Mouse (Mus musculus) large intestine, adult 2 months (tissue): Measurements from ENCODE around the gene Stra8. TPM values are rescaled to one million over a fixed set of nuclear protein-coding genes. Genes with fewer than 3 reads are reported as not detected.

Experiments
- DNase-seq: peaks from one replicate; pipeline ENCODE4 v3.0.0-alpha.2; 2012; ENCODE audit warnings: low read depth, low spot score
- WGBS: fragments of 180-500 bp; shearing (Covaris S2); methylation state at CpG from one replicate; pipeline ENCODE4 v1.1.7; 2018; 5-methylcytosine and 5-hydroxymethylcytosine counted together
- polyA plus RNA-seq: library from polyadenylated mRNA; depleted of rRNA; stranded (reverse); fragments of >200 nt; gene quantifications from 2 replicates; pipeline ENCODE4 v1.2.3, GENCODE M21; 2012; rRNA removed

Gene Stra8
- 0.06 TPM in 1 of 2 replicates, not detected in the other for polyA plus RNA-seq

DNA sequence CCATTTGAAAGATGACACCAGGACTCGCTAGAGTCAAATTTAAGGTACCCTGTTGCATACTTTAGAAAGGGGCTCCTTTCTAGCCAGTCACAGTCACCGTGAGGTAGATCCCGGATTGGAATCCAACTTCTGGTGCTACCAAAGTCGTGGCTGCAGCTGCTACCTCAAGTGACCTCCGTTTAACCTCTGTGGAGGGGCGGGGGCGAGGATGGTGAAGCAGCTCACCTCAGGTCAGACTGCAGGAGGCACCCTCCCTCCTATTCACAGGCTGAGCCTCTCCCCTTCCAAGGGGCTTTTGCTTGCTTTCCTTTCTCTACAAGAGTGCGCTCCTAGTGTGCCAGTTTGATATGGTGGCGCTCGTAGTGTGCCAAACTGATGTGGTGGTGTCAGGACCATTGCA, at the start of gene Stra8:
Gene Stra8, plus strand, starts transcription at position 208 of the 400 bp plus-strand sequence.
- DNase-seq: no peak
- 65% methylated on average over 10 of the region's 10 CpGs for WGBS

DNA sequence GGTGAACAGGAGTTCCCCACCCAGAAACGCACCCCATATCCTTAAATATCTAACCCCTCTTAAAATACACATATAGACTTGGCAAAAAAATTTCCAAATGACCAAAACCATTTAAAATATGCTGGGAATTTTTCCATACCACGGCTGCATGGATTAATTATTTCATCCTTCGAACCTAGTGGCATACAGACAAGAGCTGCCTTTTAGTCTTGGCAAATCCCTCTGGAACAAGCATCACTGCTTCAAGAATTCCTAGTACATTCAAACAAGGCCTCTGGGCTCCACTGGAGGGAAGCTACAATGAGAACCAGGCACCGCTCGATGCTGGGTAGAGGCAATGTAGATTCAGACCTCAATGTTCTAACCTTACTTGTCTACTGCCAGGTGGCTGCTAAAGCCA, 49.2 kb upstream of the Stra8 start:
- DNase-seq: no peak
- 75% methylated on average over 5 of the region's 5 CpGs for WGBS

DNA sequence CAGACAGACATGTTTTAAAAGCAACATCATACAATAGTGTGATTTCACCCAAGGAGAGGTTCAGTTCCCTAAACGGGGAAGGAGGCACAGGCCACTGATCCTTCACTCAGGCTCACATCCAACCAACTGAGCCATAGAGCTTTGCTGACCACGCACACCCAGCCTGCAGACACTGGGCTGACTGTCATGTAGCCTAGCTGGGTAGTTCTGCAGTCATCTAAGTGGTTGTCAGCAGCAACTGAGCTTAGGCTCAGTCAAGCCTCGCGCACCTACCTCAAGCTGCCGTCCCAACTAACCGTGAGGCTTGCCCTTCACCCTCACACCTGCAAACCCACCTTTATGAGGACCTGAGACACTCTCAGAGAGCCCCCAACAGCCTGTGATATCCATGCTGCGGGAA, 48.0 kb upstream of the Stra8 start:
- 85% methylated on average over 7 of the region's 7 CpGs for WGBS
- DNase-seq: no peak

DNA sequence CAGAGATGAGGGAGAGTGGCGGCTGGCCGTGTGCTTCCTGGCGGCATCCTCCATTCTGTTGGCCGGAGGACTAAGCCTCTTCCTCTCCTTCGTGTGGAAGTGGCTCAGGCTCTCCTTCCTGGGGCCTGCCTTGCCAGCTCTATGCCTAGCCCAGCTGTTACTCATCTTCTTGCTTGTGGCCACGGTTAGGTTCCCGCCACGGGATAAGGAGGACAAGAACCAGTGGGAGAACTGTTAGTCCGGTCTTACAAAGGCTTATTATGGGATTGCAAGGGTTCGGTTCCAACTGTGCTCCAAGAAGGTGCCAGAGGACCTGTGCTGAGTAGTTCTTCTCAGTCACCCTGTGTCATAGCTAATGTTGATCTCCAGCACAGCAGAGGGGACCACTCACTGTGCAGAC, 47.1 kb upstream of the Stra8 start:
- DNase-seq: no peak
- WGBS: 76% methylated on average over 10 of the region's 10 CpGs

DNA sequence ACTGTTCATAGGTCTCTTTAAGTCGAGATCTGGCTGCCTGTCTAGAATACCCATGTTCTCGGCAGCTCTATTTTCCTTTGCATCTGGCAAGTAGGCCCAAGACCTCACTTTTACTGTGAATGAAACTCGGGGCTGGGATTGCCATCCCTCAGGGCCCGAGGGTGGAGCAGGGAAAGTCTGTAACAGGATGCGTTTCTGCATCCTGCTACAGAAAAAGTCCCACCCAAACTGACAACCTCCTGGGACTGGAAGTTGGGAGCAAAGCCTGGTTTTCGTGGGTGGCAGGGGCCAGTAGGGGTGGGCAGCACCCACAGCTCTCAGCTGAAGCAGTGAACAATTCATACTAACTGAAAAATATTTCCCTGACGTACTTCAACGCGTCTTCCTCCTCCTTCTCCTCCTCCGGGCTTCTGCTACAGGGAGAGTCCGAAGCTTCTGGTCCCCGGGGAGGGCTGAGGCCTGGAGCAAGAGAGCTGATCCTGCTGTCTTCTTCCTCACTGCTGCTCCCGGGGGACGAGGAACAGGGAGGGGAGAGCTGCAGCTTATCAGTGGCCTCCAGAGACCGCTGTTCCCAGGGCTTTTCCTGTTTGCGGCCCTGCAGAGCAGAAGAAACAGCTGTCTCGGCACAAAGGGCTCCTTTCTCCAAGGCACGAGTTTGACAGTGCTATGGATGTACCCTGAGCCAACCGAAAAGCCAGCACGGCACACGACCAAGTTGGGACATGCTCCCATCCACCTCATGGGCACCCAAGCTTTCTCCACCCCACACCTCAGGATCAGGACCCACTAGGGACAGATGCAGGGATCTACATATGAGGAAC, 45.7 kb upstream of the Stra8 start:
- no peak for DNase-seq
- 65% methylated on average over 21 of the region's 21 CpGs for WGBS

DNA sequence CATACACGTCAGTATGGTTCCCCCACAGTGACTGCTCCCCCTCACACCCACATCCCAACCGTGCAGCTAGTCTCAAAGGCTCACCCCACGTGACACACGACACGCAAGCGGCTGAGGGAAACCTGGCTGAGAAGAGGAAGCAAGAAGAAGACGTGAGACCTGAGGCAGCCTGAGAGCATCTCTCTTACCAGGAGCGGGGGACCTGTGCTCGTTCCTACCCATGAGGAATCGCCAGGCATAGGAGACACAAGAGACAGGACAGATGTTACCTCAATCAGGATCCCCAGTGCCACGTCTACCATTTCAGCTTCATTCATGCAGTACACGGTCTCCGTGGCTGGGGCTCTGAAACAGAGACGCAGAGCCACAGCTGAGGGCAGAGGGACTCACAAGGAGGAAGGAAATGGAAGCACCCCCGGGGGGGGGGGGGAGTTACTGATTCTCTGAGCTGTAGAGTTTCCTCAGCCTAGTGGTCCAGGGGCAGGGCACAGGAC, 44.6 kb upstream of the Stra8 start:
- DNase-seq: no peak
- WGBS: 78% methylated on average over 15 of the region's 15 CpGs

DNA sequence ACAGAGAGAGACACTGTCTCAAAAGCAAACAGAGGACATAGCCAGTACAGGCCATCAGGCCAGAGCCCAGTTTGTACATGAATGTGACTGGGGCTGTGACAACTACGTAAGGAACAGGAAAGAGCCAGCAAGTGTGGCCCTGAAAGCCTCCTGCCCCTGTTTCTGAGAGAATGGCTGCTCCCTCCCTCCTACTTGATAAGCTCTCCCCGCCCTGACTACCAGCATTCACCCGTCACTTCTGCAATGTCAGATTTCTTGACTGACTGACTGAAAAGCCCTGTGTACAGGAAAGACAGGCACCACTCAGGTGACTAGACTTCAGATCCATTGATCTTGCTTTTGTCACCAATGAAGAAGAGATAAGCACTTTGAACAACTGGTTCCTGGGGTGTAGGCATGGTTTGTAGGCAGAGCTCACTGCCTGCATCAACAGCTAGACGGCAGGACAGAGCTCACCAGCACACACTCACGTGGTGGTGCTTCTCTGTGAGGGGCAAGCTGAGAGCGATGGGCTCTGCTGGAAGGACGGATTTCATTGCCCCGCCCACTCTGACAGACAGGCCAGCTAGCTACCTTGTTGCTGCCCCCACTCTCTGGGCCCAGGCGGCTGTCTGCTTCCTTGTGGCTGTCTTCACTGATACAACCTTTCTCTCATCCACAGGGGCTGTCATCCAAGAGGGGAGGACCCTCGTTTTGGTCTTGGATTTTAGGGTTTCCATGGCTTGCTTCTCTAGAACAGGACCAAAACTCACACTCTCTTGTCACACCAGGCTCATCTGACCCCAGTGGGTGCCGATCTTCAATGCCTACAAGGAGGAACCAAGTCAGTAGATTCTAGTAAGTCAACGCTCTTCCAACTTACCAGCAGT, 43.8 kb upstream of the Stra8 start:
- 82% methylated on average over 12 of the region's 12 CpGs for WGBS
- DNase-seq: no peak

DNA sequence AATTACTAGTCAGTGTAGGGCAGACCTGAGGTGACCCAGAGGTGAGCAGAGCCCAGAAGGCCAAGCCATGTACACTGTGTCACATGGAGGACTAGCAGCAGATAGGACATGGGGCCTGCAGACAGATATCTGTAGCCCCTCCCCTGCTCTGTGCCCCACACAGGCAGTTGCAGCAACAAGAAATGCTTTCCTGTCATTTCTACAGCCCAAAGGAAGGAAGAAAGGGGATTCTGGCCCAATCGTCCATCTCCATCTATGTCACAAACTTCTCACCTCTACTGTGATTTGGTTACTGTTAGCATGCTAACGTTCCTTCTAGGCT, 43.2 kb upstream of the Stra8 start:
- WGBS: 48% methylated on average over 2 of the region's 2 CpGs
- no peak for DNase-seq

DNA sequence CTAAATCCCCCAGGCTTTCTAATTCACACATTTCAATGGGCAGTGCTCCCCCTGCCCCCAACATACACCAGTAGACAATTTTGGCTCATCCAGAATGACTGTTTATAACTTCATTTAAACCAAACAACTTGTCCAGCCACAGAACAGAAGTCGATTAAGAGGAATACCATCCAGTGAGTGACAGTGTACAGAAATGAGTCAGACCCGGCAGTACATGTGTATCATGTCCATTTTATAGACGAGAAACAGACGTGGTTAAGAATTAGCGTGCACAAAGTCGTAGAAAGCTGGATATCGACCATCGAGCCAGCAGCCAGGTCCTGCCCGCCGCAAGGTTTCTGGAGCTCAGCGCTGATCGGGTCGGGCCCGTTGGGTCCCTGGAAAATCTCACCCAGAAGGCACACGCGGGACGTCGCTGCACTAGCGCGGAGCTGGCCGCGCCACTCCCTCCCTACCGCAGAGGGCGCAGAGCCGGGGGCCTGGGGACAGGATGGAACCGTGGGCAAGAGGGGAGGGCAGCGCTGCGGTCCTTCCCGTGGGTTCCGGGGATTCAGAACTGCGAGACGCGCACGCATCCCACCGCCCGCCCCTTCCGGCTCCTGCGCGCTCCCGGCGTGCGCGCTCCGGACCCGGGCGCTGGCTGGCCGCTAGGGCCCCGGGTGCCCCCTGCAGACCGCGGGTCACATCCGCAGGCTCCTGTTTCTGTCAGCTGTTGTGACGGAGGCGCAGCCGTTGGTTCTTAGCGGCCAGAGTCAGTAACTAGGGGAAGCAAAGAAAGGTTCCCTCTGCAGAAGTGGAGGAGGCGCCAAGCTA, 42.2 kb upstream of the Stra8 start, which contains the start of gene Cyren:
Gene Cyren, minus strand, starts transcription at position 552 of the 813 bp plus-strand sequence.
- under 1% methylated on average over 56 of the region's 56 CpGs for WGBS

DNA sequence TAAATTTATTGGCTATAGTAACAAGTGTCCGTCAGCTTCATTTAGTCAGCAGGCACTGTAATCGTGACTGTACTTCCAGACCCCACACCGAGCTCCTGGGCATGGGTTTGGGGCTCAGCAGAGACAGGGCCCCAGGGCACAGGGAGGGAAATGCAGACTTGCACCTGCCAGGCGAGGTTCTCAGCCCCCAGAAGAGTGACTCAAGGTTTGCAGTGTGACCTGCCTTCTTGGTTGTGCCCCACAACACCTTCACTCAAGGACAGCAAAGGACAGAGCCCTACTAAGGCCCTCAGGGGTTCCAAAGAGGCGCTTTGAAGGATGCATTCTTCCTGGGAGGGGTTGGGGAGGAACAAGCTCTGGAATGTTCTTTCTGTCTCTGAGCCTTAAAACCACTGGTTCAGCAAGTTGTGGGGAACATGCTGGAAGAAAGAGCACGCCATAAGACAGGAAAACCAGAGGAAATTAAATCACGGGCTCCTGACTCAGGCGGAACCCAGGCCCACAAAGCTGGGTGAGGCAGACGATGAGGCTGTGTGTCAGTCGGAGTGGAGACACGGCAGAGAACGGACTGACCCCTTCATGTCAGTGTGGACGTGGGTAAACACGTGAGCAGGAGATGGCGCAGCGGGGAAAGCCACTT, 40.7 kb upstream of the Stra8 start:
- no peak for DNase-seq
- 92% methylated on average over 16 of the region's 16 CpGs for WGBS

More for the DNA sequence above, 42.2 kb upstream of the Stra8 start, which contains the start of gene Cyren:
- peak; percentile 53 for DNase-seq

DNA sequence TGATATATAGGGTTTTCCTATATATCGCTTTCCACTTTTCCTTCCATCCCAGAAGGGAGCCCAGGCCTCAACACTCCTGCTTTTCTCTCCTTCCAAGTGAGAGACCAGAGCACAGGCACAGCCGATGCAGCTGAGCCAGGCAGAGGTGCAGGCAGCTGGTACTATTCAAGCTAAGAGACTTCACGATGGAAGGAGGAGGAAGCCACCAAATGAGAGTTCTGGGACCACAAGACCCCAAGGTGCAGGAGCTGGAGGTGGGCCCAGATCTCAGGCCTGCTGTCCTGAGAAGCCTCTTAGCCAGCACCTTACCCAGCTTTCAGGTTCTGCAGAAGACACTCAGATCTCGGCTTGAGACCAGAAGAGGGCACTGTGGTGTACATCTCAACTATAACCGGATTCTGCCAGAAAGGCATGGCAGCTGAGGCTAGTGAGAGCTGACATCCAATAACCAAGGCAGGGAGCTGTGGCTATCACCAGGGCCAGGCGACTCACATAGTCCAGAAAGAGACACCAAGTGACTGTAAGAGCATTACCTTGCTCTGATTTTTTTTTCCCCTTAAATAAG, 40.0 kb upstream of the Stra8 start:
- 55% methylated on average over 6 of the region's 6 CpGs for WGBS
- DNase-seq: no peak

DNA sequence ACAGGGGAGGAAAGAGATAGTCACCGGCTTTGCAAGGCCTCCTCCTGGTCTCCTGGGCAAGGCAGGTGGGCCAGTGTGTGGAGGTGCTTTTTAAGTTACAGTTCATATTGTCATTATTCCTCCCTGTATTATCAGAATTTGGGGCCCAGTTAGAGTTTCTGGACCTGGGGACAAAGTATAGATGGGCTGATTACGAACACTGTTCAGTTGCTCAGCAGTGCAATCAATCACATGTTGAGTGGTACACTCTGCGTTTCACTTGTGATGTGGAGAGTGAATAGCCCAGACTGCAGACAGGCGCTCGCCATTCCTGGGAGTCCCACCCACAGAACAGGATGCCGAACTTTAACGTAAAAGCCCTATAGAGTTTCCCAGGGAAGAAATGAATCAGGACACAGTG, 35.2 kb upstream of the Stra8 start:
- 90% methylated on average over 7 of the region's 7 CpGs for WGBS

DNA sequence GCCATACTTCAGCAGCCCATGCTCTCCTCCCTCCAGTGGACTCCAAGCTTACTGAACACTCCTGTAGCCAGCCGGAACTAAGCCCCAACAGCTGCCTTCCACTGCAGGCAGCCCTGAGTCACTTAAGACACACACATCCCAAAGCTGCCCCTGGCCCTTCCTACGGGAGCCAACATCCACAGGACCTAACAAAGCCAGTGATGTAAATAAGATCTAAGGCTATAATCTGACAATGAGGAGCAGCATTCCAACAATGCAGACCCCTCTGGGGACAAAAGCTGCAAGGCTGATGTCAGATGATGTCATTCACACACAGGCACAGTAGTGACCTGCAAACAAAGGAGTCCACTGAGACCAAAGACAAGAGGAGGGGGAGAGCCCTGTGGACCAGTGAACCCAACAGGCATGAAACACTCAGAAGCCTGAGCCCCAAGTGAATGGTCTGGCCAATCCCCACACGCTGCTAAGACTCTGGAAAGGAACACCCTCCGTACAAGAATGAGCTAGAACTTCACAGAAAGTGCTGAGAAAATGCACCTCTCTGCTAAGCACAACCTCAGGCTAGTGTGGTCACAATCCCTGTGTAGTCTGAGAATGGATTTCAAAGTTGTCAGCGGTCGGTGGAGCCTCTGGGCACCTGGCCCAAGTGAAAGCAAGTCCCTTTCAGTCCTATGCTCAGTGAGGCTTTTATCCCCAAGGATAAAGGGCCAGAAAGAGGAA, 32.7 kb upstream of the Stra8 start:
- no peak for DNase-seq
- WGBS: 85% methylated on average over 6 of the region's 6 CpGs

More for the DNA sequence above, 35.2 kb upstream of the Stra8 start:
- no peak for DNase-seq

DNA sequence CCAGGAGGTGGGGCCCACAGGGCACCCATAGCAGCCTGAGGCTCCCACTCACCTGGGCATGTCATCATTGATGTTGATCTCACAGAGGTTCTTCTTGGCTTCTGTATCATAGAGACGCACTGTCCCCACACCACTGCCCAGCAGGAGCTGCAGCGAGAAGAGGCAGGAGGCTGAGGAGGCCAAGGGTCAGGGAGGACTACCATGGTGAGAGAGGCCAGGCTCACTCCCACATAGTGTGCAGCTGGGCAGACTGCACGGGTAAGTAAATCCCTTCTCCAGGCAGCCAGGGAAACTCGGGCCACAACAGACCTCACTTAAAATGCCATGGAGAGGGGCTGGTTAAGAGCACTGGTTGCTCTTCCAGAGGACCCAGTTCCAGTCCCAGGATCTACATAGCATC, 30.8 kb upstream of the Stra8 start:
- 79% methylated on average over 4 of the region's 4 CpGs for WGBS
- no peak for DNase-seq

DNA sequence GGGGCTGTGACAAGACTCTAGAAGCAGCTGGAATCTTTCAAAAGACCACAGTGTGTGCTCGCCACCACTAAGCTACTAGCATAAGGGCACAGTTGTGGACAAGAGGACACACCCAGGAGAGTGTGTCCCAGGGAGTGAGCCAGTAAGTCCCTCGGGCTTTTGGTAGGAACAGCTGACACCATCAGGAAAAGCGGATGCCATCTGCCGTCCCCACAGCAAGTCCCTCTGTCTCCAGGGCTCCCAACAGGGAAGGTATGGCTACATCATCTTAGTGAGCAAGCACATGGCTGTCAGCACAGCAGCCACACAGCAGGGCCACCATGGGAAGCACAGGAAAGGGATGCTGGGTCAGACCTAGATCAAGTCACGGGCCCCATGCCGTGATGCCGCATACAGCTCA, 24.4 kb upstream of the Stra8 start:
- no peak for DNase-seq

DNA sequence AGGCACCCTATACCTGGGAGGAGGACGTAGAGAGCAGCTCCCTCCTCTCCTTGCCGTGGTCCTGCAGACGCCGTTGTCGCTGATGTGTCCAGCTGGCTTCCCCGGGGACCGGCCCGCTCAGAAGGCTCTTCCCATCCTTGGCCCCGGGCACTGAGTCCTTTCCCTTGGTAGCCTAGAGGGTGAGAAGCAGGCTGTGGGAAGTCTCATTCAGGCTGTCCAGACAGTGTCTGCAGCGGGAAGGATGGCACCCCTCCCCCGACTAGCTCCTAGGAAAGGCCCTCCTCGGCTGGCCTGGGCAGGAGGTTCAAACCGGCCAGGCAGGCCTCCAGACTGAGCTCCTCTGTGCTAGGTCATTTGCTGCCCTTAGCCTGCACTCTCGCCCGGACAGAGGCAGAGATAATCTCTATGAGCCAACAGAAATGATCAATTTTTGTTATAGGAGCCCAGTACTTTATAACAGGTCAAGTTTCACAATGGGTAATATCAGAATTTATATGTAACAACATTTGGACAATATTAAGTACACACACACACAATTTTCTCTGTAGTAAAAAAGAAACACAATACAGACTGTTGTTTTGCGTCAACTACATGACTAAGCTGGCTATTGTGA, 23.7 kb upstream of the Stra8 start:
- no peak for DNase-seq
- 78% methylated on average over 16 of the region's 16 CpGs for WGBS

More for the DNA sequence above, 24.4 kb upstream of the Stra8 start:
- WGBS: 91% methylated on average over 7 of the region's 7 CpGs

DNA sequence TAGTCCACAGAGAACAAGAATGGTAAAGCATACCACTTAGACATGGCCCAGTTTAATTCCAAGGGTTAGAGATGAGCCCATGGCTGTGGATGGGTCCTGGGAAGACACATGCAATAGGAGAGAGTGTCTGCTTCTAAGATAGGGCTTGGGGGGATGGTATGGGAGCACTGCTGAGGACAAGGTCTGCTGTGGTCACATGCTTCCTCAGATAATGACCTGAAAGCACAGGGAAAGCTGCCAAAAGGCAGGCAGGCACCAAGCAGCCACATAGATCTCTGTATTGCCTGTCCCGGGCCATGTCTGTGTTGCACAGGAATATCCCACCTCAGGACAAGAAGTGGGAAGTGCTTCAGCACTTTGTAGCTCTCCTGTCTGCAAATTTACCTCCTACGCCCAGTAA, 20.8 kb upstream of the Stra8 start:
- 77% methylated on average over 2 of the region's 2 CpGs for WGBS
- DNase-seq: no peak

DNA sequence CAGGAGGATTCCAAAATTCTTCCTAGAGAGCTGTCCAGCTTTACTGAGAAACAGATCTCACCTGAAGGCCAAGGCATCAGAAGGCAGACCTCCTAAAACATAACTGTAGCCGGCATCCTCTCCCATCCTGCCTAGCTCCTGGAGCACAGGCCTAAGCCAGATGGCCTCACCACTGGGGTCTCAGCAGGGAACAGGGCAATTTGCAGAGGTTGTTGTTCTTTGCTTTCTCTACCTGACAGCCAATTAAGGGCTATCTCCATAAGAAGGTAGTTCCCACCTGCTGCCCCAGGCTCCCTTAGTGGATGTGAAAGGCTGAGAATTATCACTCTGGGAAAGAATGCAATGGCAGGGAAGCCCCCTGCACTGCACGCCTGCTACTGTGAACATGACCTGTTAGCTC, 19.0 kb upstream of the Stra8 start:
- 85% methylated on average over 2 of the region's 2 CpGs for WGBS
- DNase-seq: no peak
